Mouse (Mus musculus): ENCODE results near the gene Dhodh.

DNA sequence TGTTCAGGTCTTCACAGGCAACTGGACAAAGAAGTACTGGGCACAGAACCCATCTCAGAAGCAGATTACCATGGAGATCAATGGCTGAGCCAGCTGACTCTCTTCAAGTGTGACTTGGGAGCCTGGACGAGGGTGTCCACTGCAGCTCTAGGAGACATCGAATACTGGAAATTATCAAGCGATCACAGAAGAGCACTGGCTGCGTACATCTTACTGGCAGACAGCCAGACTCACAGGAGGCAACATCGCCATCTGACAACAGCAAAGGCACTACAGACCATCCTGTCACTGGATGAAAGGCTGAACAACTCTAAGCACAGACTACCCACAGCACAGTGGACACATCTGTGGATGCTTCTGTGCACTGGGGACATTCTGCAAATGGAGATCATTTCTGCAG, 16.3 kb downstream of the Dhodh start:
- no peak for TF ChIP-seq POLR2A (IDR thresholded peaks at IDR 0.05; ENCODE audit: insufficient read depth, low read length)
- no peak for TF ChIP-seq CTCF (IDR thresholded peaks at IDR 0.05; ENCODE audit: low read depth, low read length)
- TF ChIP-seq EP300 (IDR thresholded peaks at IDR 0.05; ENCODE audit: insufficient read depth, low read depth, low read length) = no peak

Measured in ES-Bruce4 (cell line).